Mouse (Mus musculus) embryo, embryonic 10.5 days (tissue): ENCODE measurements around the gene Apeh.
"Not testable (repeated sequence)": the region's sequence is repeated elsewhere in the genome, so short reads cannot be mapped to it uniquely, and the experiment has no call there.

Experiments used
- DNase-seq: peaks from one replicate; pipeline ENCODE4 v3.0.0-alpha.2; 2015; ENCODE audit warnings: low spot score

Apeh gene

DNA sequence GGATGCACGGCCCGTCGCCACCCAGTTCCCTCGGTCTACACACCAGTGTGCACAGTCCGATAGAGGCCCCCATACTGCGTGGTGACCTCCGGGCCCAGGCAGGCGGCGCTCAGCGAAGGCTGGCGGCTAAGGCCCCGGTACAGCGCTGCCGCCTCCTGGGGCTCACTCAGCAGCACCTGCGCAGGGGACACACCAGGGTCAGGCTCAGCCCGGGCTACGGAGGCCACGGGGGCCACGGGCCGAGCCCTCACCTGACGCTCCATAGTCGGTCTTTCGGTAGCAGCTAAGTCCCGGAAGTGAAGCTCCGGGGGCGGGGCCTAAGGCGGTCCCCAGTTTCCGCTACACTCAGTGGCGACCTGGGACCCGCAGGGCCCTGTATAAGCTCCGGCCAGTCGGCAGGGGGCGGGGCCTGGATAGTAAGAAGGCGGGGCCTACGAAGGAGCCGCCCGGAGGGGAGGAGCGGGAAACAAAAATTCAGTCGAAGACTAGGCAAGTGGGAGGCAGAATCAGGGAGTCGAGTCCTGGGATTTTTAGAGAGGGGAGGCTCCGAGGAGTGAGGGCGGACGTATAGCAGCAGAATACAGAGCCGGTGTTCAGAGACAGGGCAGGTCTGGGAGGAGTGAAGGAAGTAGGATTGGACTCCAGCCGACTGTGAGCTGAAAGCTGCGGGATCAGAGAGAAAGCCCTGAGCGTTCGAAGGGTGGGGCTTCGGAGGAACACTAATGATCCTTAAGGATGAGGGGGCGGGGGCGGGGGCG lies at the start of gene Apeh:
Apeh (minus strand) TSS at position 423 of the 758 bp plus-strand sequence.
- peak; percentile 97 for DNase-seq

- DNase-seq, result no peak
Observed at GRCm38 (mm10) chr9:108143470-108143869, 49.1 kb upstream of the Apeh start.

DNA sequence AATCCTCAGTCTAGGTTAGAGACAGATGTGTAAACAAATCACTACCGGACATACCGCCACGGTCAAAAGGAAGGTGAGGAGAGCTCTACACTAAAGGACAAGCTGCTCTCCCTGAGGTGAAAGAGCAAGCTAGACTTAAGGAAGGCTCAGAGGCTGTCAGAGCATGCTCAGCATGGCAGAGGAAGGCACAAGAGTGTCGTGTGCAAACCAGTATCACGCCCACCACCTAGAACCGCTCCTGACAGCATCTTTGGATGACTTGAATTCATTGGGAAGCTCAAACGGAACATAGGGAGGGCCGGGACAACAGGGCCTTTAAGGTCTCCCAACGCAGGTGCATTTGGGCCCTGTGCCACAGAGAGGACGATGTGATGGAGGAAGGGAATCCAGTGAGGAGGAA lies 47.0 kb upstream of the Apeh start:
- no peak for DNase-seq

DNA sequence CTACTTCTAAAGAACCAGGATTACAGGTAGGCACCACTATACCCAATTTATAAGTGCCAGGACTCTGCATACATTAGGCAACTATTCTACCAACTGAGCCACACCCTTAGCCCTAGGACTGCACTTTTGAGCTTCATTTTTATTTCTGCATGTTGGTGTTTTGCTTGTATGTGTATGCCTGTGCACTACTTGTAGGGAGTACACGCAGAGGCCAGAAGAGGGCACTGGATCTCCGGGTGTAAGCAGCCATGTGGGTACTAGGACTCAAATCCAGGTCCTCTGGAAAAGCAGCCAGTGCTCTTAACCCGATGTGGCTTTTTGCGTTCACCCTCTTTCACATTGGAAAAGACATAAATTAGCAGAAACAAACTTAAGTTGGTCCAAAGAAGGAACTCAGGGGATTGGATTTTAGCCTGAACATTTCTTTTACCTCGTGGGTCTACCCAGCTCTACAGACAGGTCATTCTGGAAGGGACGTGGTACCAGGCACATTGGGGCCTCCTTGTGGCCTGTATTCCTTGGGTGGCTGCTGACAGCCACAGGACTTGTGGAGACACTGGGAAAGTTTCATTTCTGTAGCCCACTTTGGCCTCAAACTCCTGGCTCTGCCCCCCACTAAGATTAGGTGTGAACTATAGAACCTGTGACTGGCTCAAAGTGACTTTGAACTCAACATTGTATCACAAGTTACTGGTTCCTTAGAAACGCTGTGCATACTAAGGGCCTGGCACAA lies 45.7 kb upstream of the Apeh start:
- DNase-seq, result no peak

DNA sequence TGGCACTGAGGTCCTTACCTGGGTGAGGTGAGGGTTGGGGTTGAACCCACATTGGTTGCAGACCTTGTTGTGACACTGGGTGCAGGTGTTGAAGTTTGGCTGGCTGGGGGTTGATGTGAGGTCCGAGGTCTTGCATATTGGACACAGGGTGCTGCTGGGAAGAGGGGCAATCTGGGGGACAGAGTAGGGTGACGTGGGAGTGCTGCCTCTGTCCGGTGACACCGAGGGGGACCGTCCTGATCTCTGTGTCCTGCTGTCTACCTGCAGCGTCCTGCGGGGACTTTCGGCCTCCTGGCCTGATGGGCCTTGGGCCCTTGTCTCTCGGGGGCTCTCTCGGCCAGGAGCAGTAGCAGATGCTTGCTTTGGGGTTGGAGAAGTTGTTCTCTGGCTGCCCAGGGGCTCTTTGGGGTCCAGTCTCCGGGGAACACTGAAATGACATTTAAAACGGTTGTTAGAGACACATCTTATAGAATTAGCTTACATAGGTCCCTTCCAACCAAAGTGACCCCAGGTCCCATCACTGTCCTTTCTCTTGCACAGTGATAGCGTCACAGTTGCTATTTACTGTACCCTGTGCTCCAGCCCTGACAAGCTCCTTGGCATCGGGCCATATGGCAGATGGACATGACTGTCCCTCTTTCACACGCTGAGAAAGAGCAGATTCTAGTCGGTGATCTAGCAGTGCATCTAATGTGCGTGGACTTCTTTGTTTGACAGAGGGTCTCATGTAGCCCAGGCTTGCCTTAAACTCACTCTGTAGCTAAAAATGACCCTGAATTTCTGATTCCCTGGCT lies 45.0 kb upstream of the Apeh start:
- DNase-seq, result no peak

- no peak for DNase-seq
Observed at GRCm38 (mm10) chr9:108138118-108138517, 43.7 kb upstream of the Apeh start.

DNA sequence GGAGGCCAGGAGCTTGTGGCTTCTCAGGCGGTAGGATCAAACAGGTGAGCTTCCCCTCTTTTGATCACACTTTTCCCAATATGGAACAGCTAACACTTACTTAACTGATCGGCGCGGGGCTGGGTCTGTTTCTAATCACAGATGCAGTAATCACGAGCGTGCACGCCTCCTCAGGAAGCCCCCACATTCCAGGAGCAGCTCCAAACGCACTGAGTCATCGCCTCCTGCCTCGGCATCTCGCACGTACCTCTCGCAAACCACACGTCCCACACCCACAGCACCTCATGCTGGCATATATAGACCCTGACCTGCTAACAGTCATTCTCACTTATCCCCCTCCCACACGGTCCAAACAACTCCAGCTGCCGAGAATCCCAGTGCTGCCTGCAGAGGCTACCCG lies 43.1 kb upstream of the Apeh start:
- peak; percentile 33 for DNase-seq

GRCm38 (mm10) chr9:108136930-108137462 lies 42.6 kb upstream of the Apeh start:
- DNase-seq, result no peak

- peak; percentile 80 for DNase-seq
Observed at GRCm38 (mm10) chr9:108136225-108136624, 41.8 kb upstream of the Apeh start.

- not testable (repeated sequence) for DNase-seq
Observed at GRCm38 (mm10) chr9:108135679-108136078, 41.3 kb upstream of the Apeh start.

DNA sequence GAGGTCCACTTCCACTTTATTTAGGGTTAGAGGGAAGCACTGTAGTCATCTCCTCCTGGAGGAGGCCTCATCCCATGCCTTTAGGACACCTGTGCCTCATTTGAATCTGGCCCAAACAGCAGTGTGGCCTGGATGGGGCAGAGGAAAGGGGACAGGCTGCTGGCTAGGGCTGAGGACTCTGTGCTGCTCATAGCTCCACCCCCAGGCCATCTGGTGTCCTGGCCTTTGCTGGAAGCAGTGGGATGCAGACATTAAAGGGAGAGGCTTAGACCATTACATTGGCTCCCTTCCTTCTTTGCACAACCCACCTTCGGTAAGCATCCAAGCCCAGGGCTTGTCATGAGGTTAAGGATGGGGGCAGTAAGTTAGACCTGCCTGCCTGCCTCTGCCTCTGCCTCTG lies 39.1 kb upstream of the Apeh start:
- no peak for DNase-seq

DNA sequence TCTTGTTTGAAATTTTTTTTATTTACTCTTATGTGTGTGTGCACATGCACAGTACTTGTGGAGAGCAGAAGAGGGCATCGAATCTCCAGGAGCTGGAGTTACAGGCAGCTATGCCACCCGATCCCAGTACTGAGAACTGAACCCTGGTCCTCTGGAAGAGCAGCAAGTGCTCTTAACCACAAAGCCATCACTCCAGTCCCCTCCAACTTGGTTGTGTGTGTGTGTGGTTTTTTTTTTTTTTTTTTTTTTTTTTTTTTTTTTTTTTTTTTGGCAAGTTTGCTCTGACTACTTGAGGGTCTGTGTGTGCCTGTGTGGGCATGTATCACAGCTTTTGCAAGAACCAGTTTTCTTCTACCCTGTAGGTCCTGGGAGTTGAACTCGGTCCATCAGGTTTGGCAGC lies 38.0 kb upstream of the Apeh start:
- DNase-seq, result no peak

- no peak for DNase-seq
Observed at GRCm38 (mm10) chr9:108131502-108131901, 37.1 kb upstream of the Apeh start.

- no peak for DNase-seq
Observed at GRCm38 (mm10) chr9:108129042-108129948, 34.9 kb upstream of the Apeh start.

GRCm38 (mm10) chr9:108128248-108128647 lies 33.8 kb upstream of the Apeh start:
- no peak for DNase-seq

GRCm38 (mm10) chr9:108126436-108127180 lies 32.2 kb upstream of the Apeh start:
- no peak for DNase-seq

- no peak for DNase-seq
Observed at GRCm38 (mm10) chr9:108125731-108126130, 31.3 kb upstream of the Apeh start.

GRCm38 (mm10) chr9:108123916-108124315 lies 29.5 kb upstream of the Apeh start:
- DNase-seq, result no peak

DNA sequence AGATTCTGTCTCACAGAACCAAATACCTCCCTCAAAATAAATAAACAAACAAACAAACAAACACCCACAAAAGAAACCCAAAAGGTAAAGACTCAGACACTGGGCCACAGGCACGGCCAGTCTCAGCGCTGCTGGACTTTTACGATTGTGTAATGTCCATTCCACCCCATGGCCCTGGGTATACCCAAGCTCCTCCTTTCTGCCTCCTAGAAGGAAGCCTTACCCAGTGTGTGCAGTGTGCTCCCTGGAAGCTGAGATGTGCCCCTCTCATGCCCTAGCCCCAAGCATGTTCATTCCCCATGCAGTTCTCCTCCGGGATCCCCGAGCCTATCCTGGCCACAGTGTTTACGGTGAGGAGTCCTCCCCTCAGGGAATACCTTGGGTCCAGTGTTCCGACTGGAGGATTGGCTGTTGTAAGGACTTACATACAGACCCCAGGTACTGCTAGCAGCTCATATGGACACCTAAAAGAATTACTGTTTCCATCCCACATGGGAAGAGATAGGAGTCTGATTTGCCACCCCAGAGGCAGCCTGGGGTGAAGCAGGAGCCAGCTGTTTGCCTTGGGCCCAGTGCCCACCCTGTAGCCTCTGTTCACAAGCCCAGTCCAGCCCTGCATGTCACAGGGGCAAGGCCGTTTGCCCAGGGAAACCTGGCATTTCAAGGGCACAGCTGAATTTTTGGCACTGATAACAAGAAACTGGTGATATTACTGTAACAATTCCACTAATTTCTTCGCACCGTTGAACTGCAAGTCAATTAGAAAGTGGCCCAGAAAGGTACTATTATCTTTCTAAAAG lies 27.0 kb upstream of the Apeh start:
- DNase-seq, result no peak

GRCm38 (mm10) chr9:108120671-108121070 lies 26.3 kb upstream of the Apeh start:
- no peak for DNase-seq
